Mouse (Mus musculus): ENCODE measurements around the gene Msantd1. TPM values are rescaled to one million over a fixed set of nuclear protein-coding genes. Genes with fewer than 3 reads are reported as not detected.

The Msantd1 gene
- polyA plus RNA-seq, 1 experiment from 2014 or later = 0.95 TPM

DNA sequence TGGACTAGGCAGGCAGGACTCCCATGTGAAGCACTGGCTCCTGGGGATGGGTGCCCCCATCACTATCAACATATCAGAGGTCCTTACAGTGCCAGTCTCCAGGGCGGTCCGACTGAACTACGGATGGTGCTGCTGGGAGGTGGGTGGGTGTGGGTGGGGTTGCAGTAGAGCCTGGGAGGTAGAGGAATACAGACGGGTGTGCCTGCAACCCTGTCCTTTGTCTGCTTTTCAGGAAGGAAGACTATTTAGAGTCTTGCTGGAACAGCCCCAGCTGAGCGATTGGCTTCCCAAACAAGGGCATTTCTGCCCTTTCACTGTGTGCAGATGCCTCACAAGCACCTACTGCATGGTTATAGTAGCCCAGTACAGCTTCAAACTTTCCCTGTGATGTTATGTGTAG lies 60.6 kb downstream of the Msantd1 start:
- Histone ChIP-seq H3K4me3 (ENCODE audit: low read depth, low read length) (no peak overlapping the region), H3K27ac (ENCODE audit: low read depth, low read length) (peak overlapping the region; percentile 3; the same call in 1 of the 2 replicates), H3K4me1 (replicated peaks; ENCODE audit: control insufficient read depth, insufficient read depth, low read length) (peaks cover 22% of the 10 kb centered on the region), H3K9ac (ENCODE audit: low read depth, low read length) (peak overlapping the region; percentile 22; the same call in 1 of the 2 replicates), H3K27me3 (replicated peaks; ENCODE audit: control insufficient read depth, insufficient read depth, low read length) (no peaks in the 10 kb centered on the region), H3K9me3 (ENCODE audit: control insufficient read depth, low read length) (no peaks in the 10 kb centered on the region), H3K4me2 (no peak overlapping the region), H3K36me3 (ENCODE audit: control insufficient read depth, insufficient read depth, low read length) (peaks cover 16% of the 10 kb centered on the region)
- WGBS = 60% methylated on average over 5 of the region's 5 CpGs
- DNase-seq (ENCODE audit: low spot score) (no peak), ATAC-seq (replicated peaks; ENCODE audit: low FRiP score) (no peak; the same call in 1 of the 2 replicates)

DNA sequence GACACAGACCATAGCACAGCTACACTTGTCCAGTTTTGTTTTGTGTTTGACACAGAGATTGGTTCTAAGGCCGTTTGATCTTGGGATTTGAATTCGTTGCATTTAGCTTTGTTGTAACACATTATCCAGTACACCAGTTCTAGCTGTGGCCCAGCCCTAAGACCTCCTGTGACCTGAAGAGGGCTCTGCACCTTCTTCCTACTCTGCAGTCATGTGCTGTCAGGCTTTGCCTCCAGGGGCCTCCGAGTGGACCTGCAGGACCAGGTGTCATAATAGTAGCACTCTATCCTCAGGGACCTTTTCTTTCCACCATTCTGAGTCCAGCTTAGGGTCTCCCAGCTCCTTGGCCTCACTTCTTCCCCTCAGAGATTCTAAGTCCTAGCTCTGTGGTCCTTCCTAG lies 64.7 kb downstream of the Msantd1 start:
- no peaks in the 10 kb centered on the region for H3K9me3 ChIP-seq (ENCODE audit: control insufficient read depth, low read length)
- H3K27me3 ChIP-seq (replicated peaks; ENCODE audit: control insufficient read depth, insufficient read depth, low read length) = no peaks in the 10 kb centered on the region
- H3K9ac ChIP-seq (ENCODE audit: low read depth, low read length) = no peak overlapping the region
- ATAC-seq (replicated peaks; ENCODE audit: low FRiP score) = no peak
- no peak for DNase-seq (ENCODE audit: low spot score)
- WGBS = 71% methylated on average over 3 of the region's 3 CpGs
- H3K4me1 ChIP-seq (replicated peaks; ENCODE audit: control insufficient read depth, insufficient read depth, low read length) = peaks cover 51% of the 10 kb centered on the region
- H3K36me3 ChIP-seq (ENCODE audit: control insufficient read depth, insufficient read depth, low read length) = peaks cover 14% of the 10 kb centered on the region; the same call in 1 of the 2 replicates
- no peak overlapping the region for H3K4me2 ChIP-seq
- H3K4me3 ChIP-seq (ENCODE audit: low read depth, low read length) = no peak overlapping the region
- H3K27ac ChIP-seq (ENCODE audit: low read depth, low read length) = no peak overlapping the region

Other genes starting within 250 kb of the Msantd1 start
- 42.6 and 43.4 TPM in 2 replicates for gene Nop14, start 247.9 kb upstream of the Msantd1 start, polyA plus RNA-seq (2014; fragmentation: Nextera tagmentation; extraction: Ambion mirVana)
- gene Grk4, start 247.6 kb upstream of the Msantd1 start, polyA plus RNA-seq (2014; fragmentation: Nextera tagmentation; extraction: Ambion mirVana) = 1.7 and 1.9 TPM in 2 replicates
- 15.1 and 18.9 TPM in 2 replicates for gene Htt, start 146.3 kb upstream of the Msantd1 start, polyA plus RNA-seq (2014; fragmentation: Nextera tagmentation; extraction: Ambion mirVana)
- gene Rgs12, start 41.4 kb downstream of the Msantd1 start, polyA plus RNA-seq (2014; fragmentation: Nextera tagmentation; extraction: Ambion mirVana) = 38.8 and 39.3 TPM in 2 replicates
- 33.7 and 38.0 TPM in 2 replicates for gene Hgfac, start 133.5 kb downstream of the Msantd1 start, polyA plus RNA-seq (2014; fragmentation: Nextera tagmentation; extraction: Ambion mirVana)
- gene Dok7, start 148.8 kb downstream of the Msantd1 start, polyA plus RNA-seq (2014; fragmentation: Nextera tagmentation; extraction: Ambion mirVana) = 0.08 and 0.29 TPM in 2 replicates
- 97.9 and 103 TPM in 2 replicates for gene Lrpap1, start 197.8 kb downstream of the Msantd1 start, polyA plus RNA-seq (2014; fragmentation: Nextera tagmentation; extraction: Ambion mirVana)

Measured in liver, embryonic 11.5 days (tissue).